ENCODE assay signal across 14 mouse cellular contexts in the genomic region with DNA sequence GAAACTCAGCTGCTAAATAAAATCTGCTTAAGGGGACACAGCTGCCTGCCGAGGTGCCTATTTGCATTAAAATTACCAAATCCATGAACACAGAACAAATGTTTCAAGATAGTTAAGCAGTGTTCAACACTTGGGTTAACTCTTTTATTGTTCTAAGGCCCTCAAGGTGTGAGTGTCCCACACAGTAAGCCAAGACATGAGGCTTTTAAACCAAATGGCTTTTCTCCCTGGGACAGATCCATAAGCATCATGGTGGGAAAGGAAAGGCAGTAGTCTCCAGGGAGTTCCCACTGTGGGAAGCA.
"Had no signal": no experiment of that assay in that cellular context is flagged by ENCODE, and none has a peak within 500 bp of the region (broad histone marks: within the 10 kb centered on the region; RNA-seq: fewer than 3 reads in every experiment).

No protein-coding gene starts in this region.

- H3K27ac ChIP-seq: kidney, postnatal 0 days; layer of hippocampus, adult 2 months; limb, embryonic 13.5 days; liver, embryonic 14.5 days; neural tube, embryonic 13.5 days; stomach, embryonic 15.5 days had no signal

- H3K36me3 ChIP-seq: limb, embryonic 13.5 days; neural tube, embryonic 13.5 days; stomach, embryonic 15.5 days had no signal

- H3K9me3 ChIP-seq: limb, embryonic 13.5 days; neural tube, embryonic 13.5 days; stomach, embryonic 15.5 days had no signal

- H3K9ac ChIP-seq: limb, embryonic 13.5 days; liver, embryonic 14.5 days; neural tube, embryonic 13.5 days; stomach, embryonic 15.5 days had no signal

- H3K4me1 ChIP-seq: stomach, embryonic 15.5 days had no signal

- DNase-seq: kidney, adult 8-10 months; kidney, postnatal 36 days; left cerebral cortex, postnatal 4 days; lung, adult 18-20 months; retina, postnatal 1 day; right cerebral cortex, postnatal 14 days; thymus, adult 2 months; thymus, postnatal 25 days had no signal

- H3K4me3 ChIP-seq: layer of hippocampus, adult 2 months; limb, embryonic 13.5 days; neural tube, embryonic 13.5 days; stomach, embryonic 15.5 days had no signal

- H3K27me3 ChIP-seq: limb, embryonic 13.5 days; stomach, embryonic 15.5 days had no signal

- H3K4me2 ChIP-seq: limb, embryonic 13.5 days; neural tube, embryonic 13.5 days; stomach, embryonic 15.5 days had no signal
